Mouse (Mus musculus) midbrain, embryonic 11.5 days (tissue): ENCODE measurements around the gene Snx30. TPM values are rescaled to one million over a fixed set of nuclear protein-coding genes. Genes with fewer than 3 reads are reported as not detected.
A peak's percentile ranks its signal among the peaks of the same experiment; 100 is the strongest.

Experiments
- ATAC-seq: fragments of 200-750 bp; cut with Nextera tagmentation; 2 replicates; pipeline ENCODE4 v1.8.0; 2017; ENCODE audit warnings: moderate TSS enrichment, moderate library complexity; ENCODE audit not compliant: low FRiP score
- DNase-seq: peaks from one replicate; pipeline ENCODE4 v3.0.0; 2015; ENCODE audit warnings: low spot score; ENCODE audit errors: missing footprints
- H3K27ac ChIP-seq: fragments of 300-500 bp; sonication (generic); 2 replicates; pipeline ENCODE4 v1.5.1; 2014; ENCODE audit warnings: low read depth, low read length
- H3K27me3 ChIP-seq: fragments of 300-500 bp; sonication (generic); 2 replicates; pipeline ENCODE4 v1.6.1; 2014; ENCODE audit warnings: mild to moderate bottlenecking, low read length, moderate library complexity, mixed read lengths; ENCODE audit not compliant: control insufficient read depth, insufficient read depth
- H3K36me3 ChIP-seq: fragments of 300-500 bp; sonication (generic); 2 replicates; pipeline ENCODE4 v1.6.1; 2014; ENCODE audit warnings: mild to moderate bottlenecking, low read length, moderate library complexity, mixed read lengths; ENCODE audit not compliant: control insufficient read depth, insufficient read depth
- H3K4me1 ChIP-seq: fragments of 300-500 bp; sonication (generic); 2 replicates; pipeline ENCODE4 v1.6.1; 2014; ENCODE audit warnings: low read length; ENCODE audit not compliant: control insufficient read depth, insufficient read depth
- H3K4me2 ChIP-seq: fragments of 300-500 bp; sonication (generic); 2 replicates; pipeline ENCODE4 v1.6.1; 2014; ENCODE audit warnings: mild to moderate bottlenecking, moderate library complexity
- H3K4me3 ChIP-seq: fragments of 300-500 bp; sonication (generic); 2 replicates; pipeline ENCODE4 v1.5.1; 2014; ENCODE audit warnings: low read depth, low read length
- H3K9ac ChIP-seq: fragments of 300-500 bp; sonication (generic); 2 replicates; pipeline ENCODE4 v1.6.1; 2014; ENCODE audit warnings: low read length
- H3K9me3 ChIP-seq: fragments of 300-500 bp; sonication (generic); 2 replicates; pipeline ENCODE4 v1.6.1; 2016; ENCODE audit warnings: low read length; ENCODE audit not compliant: control insufficient read depth
- WGBS: fragments of 180-500 bp; shearing (Covaris S2); extraction: QIAGEN DNeasy Blood & Tissue Kit; methylation state at CpG from one replicate; pipeline ENCODE4 v1.1.7; 2014; 5-methylcytosine and 5-hydroxymethylcytosine counted together
- polyA plus RNA-seq: library from polyadenylated mRNA; unstranded; fragments of >200 nt; fragmentation: Nextera tagmentation; extraction: Ambion mirVana; gene quantifications from 2 replicates; pipeline ENCODE4 v1.2.1, GENCODE M21; 2014

Gene Snx30
- polyA plus RNA-seq, 1 experiment from 2014 or later = 12.3 TPM

DNA sequence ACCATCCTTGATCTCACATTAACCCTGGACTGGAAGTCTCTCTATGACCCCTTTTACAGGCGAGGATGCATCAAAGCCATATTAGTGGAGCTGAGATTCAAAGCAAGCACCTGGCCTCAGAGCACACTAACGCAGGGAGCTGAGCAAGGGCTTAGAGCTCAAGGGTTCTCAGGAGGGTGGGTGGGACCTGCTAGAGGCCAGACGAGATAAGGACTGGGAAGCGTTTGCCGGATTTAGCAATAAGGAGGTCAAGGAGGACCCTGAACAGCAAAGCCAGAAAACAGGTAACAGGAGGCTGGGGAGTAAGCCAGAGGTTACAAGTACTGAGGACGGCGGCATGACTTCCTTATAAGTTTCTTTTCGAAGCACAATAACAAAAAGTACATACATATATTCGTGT is 10.8 kb downstream of the Snx30 start:
- DNase-seq (peak; percentile 78), ATAC-seq (no peak)
- WGBS = 75% methylated on average over 9 of the region's 9 CpGs
- Histone ChIP-seq H3K4me2 (no peak overlapping the region), H3K36me3 (no peaks in the 10 kb centered on the region), H3K9me3 (no peaks in the 10 kb centered on the region), H3K4me1 (peaks cover 14% of the 10 kb centered on the region), H3K9ac (no peak overlapping the region), H3K27me3 (no peaks in the 10 kb centered on the region), H3K27ac (no peak overlapping the region), H3K4me3 (no peak overlapping the region)

DNA sequence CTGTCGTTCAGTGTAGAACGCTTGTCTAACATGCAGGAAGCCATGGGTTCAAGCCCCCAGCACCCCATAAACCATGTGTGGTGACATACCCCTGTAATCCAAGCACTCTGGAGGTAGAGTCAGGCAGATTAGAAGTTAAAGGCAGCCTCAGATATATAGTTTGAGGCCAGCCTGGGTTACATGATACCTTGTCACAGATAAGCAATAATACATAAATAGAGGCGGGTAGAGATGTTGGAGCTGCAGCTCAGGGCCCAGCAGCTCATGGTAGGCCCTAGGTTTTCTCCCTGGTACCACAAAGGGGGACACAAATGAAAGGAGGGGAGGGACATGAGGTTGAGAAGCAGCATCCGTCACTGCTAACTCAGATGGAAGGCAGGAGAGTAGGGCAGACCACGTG is 12.2 kb downstream of the Snx30 start:
- 77% methylated on average over 5 of the region's 5 CpGs for WGBS
- ATAC-seq (no peak), DNase-seq (peak; percentile 44)
- H3K9me3 ChIP-seq = no peaks in the 10 kb centered on the region
- H3K4me3 ChIP-seq = no peak overlapping the region
- no peak overlapping the region for H3K4me2 ChIP-seq
- H3K27me3 ChIP-seq = no peaks in the 10 kb centered on the region
- H3K27ac ChIP-seq = no peak overlapping the region
- peaks cover 14% of the 10 kb centered on the region for H3K4me1 ChIP-seq
- no peaks in the 10 kb centered on the region for H3K36me3 ChIP-seq
- H3K9ac ChIP-seq = no peak overlapping the region

DNA sequence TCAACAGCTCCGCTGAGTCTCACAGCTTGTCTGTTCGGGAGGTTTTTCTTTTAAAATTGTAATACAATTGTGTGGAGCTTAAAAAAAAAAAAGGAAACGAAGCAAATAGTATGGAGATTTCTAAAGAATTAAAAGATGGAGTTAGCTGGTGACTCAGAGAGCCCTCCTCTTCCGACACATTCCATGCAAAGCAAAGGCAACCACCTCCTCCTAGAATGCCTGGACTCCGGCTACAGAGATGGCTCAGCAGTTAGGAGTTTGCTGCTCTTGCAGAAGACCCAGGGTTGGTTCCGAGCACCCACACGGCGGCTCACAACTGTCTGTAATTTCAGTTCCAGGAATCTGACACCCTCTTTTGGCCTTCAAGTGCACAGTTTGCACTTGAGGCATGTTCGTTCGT is 12.9 kb downstream of the Snx30 start:
- DNase-seq (no peak), ATAC-seq (no peak)
- Histone ChIP-seq H3K9me3 (no peaks in the 10 kb centered on the region), H3K27me3 (no peaks in the 10 kb centered on the region), H3K9ac (no peak overlapping the region), H3K4me2 (no peak overlapping the region), H3K27ac (no peak overlapping the region), H3K4me3 (no peak overlapping the region), H3K4me1 (peaks cover 14% of the 10 kb centered on the region), H3K36me3 (no peaks in the 10 kb centered on the region)
- 67% methylated on average over 10 of the region's 10 CpGs for WGBS

DNA sequence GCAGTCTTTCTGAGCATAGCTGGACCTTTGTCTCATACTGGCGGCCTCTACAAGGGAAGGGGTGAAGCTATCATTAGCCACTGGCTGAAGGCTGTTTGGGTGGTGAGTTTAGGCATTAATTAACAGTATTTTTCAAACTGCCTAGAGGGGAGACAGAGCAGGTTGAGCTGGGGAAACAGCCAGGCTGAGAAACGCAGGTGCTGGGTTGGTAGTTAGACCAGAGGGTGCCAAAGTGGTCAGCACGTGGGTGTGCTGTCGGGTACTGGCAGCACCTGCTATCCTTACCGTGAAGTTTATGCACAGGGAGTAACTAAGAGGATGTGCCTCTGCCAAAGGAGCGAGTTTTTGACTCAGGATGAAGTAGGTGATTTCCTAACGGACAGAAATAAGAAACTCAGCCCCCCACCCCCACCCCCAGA is 13.4 kb downstream of the Snx30 start:
- Histone ChIP-seq H3K9me3 (no peaks in the 10 kb centered on the region), H3K27me3 (no peaks in the 10 kb centered on the region), H3K36me3 (no peaks in the 10 kb centered on the region), H3K9ac (no peak overlapping the region), H3K4me1 (peaks cover 14% of the 10 kb centered on the region), H3K4me2 (no peak overlapping the region), H3K4me3 (no peak overlapping the region), H3K27ac (peak overlapping the region; percentile 37; the same call in 1 of the 2 replicates)
- peak; percentile 39 for ATAC-seq
- 76% methylated on average over 7 of the region's 7 CpGs for WGBS
- DNase-seq = peak; percentile 87

DNA sequence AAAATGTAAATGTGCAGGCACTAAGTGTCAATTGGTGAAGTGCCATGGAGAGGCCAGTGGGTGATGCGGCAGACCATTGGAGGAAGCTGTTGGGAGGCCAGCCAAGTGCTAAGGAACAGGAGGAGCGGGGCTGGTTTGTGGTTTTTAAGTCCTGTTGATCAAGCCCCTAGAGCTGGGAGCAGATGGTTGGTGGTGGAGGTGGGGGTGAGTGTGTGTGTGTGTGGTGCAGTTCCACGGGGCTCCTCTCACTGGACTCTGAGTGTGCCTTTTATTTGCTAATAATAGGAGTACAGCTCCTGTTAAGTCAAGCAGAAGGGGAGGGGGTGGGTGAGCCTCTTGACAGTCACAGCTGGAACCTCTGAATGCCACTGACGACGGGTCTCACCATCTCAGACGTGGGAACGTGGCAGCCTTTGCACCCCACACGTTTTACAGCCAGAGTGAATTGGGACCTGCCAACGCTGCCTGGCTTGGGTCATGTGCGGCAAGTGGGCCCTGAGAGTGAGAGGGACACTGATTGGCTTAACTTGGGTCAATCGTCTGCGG is 13.9 kb downstream of the Snx30 start:
- Histone ChIP-seq H3K9ac (no peak overlapping the region; the same call in 1 of the 2 replicates), H3K27me3 (no peaks in the 10 kb centered on the region), H3K9me3 (no peaks in the 10 kb centered on the region), H3K36me3 (no peaks in the 10 kb centered on the region), H3K4me2 (no peak overlapping the region), H3K4me1 (peaks cover 14% of the 10 kb centered on the region), H3K4me3 (no peak overlapping the region), H3K27ac (peak overlapping the region; percentile 37; the same call in 1 of the 2 replicates)
- no peak for DNase-seq
- peak; percentile 87 for ATAC-seq
- 52% methylated on average over 12 of the region's 12 CpGs for whole genome bisulfite sequencing

DNA sequence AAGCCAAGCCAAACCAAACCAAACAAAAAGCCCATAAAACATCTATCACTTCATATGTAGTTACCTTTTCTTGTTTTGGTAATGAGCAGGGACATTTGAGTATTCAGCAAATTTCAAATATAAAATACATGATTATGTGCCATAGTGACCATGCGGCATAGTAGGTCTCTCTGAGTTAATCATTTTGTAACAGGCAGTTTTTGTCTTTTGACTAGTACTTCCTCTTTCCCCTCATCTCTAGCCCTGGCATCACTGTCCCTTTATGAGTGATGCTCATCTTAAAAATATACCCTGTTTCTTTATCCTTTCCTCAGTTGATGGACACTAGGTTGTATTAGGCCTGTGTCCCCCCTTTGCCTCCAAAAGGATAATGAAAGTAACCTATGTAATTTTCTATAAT is 15.9 kb downstream of the Snx30 start:
- DNase-seq (no peak), ATAC-seq (no peak)
- Histone ChIP-seq H3K4me3 (no peak overlapping the region), H3K36me3 (no peaks in the 10 kb centered on the region), H3K27me3 (no peaks in the 10 kb centered on the region), H3K9me3 (no peaks in the 10 kb centered on the region), H3K4me2 (no peak overlapping the region), H3K4me1 (peaks cover 14% of the 10 kb centered on the region), H3K27ac (no peak overlapping the region), H3K9ac (no peak overlapping the region)
- 100% methylated on average over 1 of the region's 1 CpGs for WGBS

DNA sequence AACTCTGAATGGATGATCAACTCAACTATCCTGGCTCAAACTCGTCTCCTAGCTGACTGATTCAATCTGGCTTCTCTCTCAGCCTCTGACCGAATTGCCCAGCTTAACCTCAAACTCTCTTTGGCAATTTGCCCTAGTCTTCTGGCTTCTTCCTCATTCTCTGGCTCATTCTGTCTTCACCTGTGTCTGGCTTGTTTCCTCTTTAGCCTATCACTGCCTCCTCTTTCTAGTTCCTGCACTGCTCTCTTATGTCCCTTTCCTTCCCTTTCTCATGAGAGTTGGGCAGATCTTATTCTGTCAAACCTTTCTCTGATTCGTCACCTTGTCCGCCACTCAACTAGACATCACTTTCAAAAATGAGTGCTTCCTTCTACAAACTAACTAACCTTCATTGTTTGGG is 16.5 kb downstream of the Snx30 start:
- Histone ChIP-seq H3K36me3 (no peaks in the 10 kb centered on the region), H3K4me1 (peaks cover 14% of the 10 kb centered on the region), H3K27ac (no peak overlapping the region), H3K9ac (no peak overlapping the region), H3K4me2 (no peak overlapping the region), H3K4me3 (no peak overlapping the region), H3K27me3 (no peaks in the 10 kb centered on the region), H3K9me3 (no peaks in the 10 kb centered on the region)
- DNase-seq (no peak), ATAC-seq (no peak)
- WGBS = 95% methylated on average over 4 of the region's 4 CpGs

DNA sequence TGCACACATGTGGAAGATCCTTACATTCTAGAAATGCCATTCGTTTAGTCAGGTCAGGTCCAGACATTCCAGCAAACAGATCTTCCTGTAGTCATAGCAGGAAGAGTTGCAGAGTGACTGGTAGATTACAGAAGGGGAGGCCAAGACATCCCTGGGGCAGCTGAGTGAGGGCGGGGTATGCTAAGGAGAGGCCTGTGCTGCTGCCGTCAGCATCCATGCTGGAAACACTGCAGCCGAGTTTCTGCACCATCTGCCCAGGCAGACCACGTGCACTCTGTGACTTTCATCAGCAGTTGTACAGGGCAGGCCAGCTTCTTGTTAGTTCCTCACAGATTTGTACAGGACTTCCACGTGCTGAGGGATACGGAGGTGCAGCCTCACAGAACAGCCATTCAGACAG is 17.8 kb downstream of the Snx30 start:
- Histone ChIP-seq H3K27me3 (no peaks in the 10 kb centered on the region), H3K27ac (no peak overlapping the region), H3K4me3 (no peak overlapping the region), H3K4me1 (peaks cover 10% of the 10 kb centered on the region), H3K9me3 (no peaks in the 10 kb centered on the region), H3K4me2 (no peak overlapping the region), H3K9ac (no peak overlapping the region), H3K36me3 (no peaks in the 10 kb centered on the region)
- no peak for ATAC-seq
- 78% methylated on average over 7 of the region's 7 CpGs for whole genome bisulfite sequencing
- DNase-seq = no peak

DNA sequence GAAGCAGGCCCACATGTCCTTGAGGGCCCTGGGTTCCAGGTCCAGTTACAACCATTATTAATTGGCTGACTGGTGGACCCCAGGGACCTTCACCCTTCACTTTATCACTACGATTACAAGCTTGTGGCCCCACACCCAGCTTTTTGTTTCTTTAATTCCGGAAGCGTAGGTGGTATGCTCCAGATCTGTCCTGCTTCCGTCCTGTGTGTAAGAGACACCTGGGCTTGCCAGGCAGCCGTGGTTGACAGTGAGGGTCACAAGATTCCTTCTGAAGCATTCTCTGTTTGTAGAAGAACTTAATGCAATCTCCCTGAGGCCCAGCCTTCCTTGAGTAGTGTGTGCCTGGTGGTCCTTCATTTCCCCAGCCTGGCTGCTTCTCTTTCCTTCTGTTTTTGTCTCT is 19.2 kb downstream of the Snx30 start:
- Histone ChIP-seq H3K4me1 (0 out of 2 replicates have a peak, but pooled peaks cover under 1% of the 10 kb centered on the region), H3K4me2 (no peak overlapping the region), H3K4me3 (no peak overlapping the region), H3K36me3 (no peaks in the 10 kb centered on the region), H3K27me3 (no peaks in the 10 kb centered on the region), H3K9me3 (no peaks in the 10 kb centered on the region), H3K27ac (no peak overlapping the region), H3K9ac (no peak overlapping the region)
- DNase-seq = no peak
- no peak for ATAC-seq
- WGBS = 91% methylated on average over 5 of the region's 5 CpGs
